Mouse (Mus musculus) erythroblast, embryonic 14.5 days (primary cell): ENCODE measurements around the gene Rpl15.
"Not testable (repeated sequence)": the region's sequence is repeated elsewhere in the genome, so short reads cannot be mapped to it uniquely, and the experiment has no call there.

Experiments
- GATA1 ChIP-seq: IDR thresholded peaks from 2 replicates; pipeline ENCODE4 v1.6.1; 2012; ENCODE audit warnings: low read length, inconsistent platforms, mixed read lengths
- TAL1 ChIP-seq: IDR thresholded peaks from 3 replicates; pipeline ENCODE4 v1.6.1; 2012; ENCODE audit warnings: low read length, inconsistent platforms, mixed read lengths

GRCm38 (mm10) chr14:18226181-18226580 is 45.0 kb downstream of the Rpl15 start:
- TF ChIP-seq GATA1, TAL1: not testable (repeated sequence)
